Mouse (Mus musculus): ENCODE measurements around the gene Hsf2bp. TPM values are rescaled to one million over a fixed set of nuclear protein-coding genes. Genes with fewer than 3 reads are reported as not detected.

The Hsf2bp gene
- polyA plus RNA-seq, 1 experiment from 2014 or later: 0.64 TPM

DNA sequence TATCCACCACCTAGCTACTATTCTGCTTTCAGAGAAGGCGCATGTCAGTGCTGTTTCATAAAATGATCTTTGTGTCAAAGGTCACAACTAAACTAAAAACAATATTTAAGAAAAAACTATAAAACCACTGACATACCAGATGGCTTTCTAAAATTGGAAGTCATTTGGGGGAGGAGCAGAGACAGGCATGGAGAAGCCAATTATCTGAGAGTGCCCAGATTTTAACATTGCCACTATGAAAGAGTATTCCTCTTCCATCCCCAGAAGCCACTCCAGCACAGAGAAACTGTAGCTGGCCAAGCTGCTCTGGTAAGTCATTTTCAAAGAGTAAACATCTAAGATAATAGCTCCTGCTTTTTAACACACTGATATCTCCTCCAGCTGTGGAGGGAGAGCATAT, 49.2 kb downstream of the Hsf2bp start:
- DNase-seq (ENCODE audit: low spot score) (no peak), ATAC-seq (replicated peaks; ENCODE audit: low FRiP score) (no peak)
- no peaks in the 10 kb centered on the region for H3K27me3 ChIP-seq (replicated peaks; ENCODE audit: control insufficient read depth, insufficient read depth, low read length)
- H3K9ac ChIP-seq (ENCODE audit: low read depth, low read length): no peak overlapping the region
- H3K4me3 ChIP-seq (ENCODE audit: low read depth, low read length): no peak overlapping the region
- no peaks in the 10 kb centered on the region for H3K9me3 ChIP-seq (ENCODE audit: control insufficient read depth, low read length)
- no peaks in the 10 kb centered on the region for H3K36me3 ChIP-seq (ENCODE audit: control insufficient read depth, insufficient read depth, low read length)
- no peak overlapping the region for H3K27ac ChIP-seq (ENCODE audit: low read depth, low read length)
- 0 out of 2 replicates have a peak, but pooled peaks cover 4% of the 10 kb centered on the region for H3K4me1 ChIP-seq (replicated peaks; ENCODE audit: control insufficient read depth, insufficient read depth, low read length)
- no peak overlapping the region for H3K4me2 ChIP-seq
- WGBS: 85% methylated on average over 1 of the region's 1 CpGs

DNA sequence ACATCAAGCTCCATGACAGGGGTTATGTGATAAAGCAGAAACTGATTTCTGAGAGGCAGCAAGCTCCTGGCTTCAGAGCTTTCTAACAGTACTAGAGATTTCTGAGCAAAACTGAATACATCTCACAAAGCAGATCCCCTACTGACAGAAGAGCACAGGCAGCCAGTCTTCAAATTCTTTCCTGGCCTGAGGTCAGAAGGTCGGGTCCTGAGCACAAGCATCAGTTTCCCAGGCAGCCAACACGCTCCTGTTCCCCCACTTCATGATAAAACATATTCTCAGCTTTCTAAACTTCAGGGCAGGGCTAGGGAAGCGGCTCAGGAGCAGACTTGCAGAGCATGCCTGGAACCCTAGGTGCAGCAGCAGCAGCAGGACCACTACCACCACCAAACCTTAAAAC, 52.7 kb downstream of the Hsf2bp start:
- H3K27ac ChIP-seq (ENCODE audit: low read depth, low read length): no peak overlapping the region
- no peak overlapping the region for H3K4me2 ChIP-seq
- H3K4me3 ChIP-seq (ENCODE audit: low read depth, low read length): no peak overlapping the region
- no peak for DNase-seq (ENCODE audit: low spot score)
- H3K9ac ChIP-seq (ENCODE audit: low read depth, low read length): no peak overlapping the region
- no peaks in the 10 kb centered on the region for H3K9me3 ChIP-seq (ENCODE audit: control insufficient read depth, low read length)
- no peak for ATAC-seq (replicated peaks; ENCODE audit: low FRiP score)
- 0 out of 2 replicates have a peak, but pooled peaks cover 4% of the 10 kb centered on the region for H3K4me1 ChIP-seq (replicated peaks; ENCODE audit: control insufficient read depth, insufficient read depth, low read length)
- no peaks in the 10 kb centered on the region for H3K36me3 ChIP-seq (ENCODE audit: control insufficient read depth, insufficient read depth, low read length)
- no peaks in the 10 kb centered on the region for H3K27me3 ChIP-seq (replicated peaks; ENCODE audit: control insufficient read depth, insufficient read depth, low read length)
- WGBS: 51% methylated on average over 3 of the region's 3 CpGs

DNA sequence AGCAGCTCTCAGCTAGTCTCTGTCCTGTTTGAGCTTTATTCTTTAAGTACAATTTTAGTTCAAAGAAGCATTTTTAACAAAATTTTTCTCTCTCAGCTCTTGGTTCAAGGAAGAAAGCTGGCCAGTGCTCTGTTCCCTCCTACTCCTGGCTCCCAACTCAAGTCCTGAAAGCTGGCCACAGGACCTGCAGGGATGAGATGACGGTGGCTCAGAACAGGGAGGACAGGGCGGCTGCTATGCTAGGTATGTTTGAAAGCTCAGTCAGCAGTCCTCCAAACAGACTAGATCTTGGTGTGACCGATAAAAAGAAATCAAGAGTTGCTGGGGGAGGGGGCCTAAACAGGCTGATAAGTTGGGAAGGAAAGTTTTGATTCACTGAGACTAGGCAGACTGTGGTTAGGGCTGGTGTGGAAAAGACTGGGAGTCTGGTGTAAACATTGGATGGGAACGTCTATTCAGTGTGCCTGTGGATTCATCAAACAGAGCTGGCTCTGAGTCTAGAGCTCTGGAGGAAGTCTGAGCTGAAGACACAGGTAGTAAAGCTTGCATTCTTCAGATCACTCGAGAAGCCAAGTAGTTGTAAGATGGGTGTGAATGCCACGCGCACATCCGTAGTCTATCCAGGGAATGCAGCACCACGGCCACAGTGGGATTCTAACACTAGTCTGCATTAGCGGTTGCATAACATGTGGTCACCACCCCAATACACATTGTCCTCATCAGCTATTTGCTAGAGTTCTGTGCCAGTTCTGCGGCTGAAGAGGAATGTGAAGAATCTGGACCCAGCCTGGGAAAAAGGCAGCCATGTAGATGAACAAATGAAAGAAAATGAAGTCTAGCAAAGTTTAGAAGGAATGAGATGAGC, 53.6 kb downstream of the Hsf2bp start:
- Histone ChIP-seq H3K9me3 (ENCODE audit: control insufficient read depth, low read length) (no peaks in the 10 kb centered on the region), H3K4me1 (replicated peaks; ENCODE audit: control insufficient read depth, insufficient read depth, low read length) (0 out of 2 replicates have a peak, but pooled peaks cover 4% of the 10 kb centered on the region), H3K4me3 (ENCODE audit: low read depth, low read length) (no peak overlapping the region), H3K36me3 (ENCODE audit: control insufficient read depth, insufficient read depth, low read length) (no peaks in the 10 kb centered on the region), H3K27me3 (replicated peaks; ENCODE audit: control insufficient read depth, insufficient read depth, low read length) (no peaks in the 10 kb centered on the region), H3K4me2 (no peak overlapping the region), H3K27ac (ENCODE audit: low read depth, low read length) (no peak overlapping the region), H3K9ac (ENCODE audit: low read depth, low read length) (no peak overlapping the region)
- DNase-seq (ENCODE audit: low spot score) (no peak), ATAC-seq (replicated peaks; ENCODE audit: low FRiP score) (no peak)
- 74% methylated on average over 11 of the region's 11 CpGs for WGBS

DNA sequence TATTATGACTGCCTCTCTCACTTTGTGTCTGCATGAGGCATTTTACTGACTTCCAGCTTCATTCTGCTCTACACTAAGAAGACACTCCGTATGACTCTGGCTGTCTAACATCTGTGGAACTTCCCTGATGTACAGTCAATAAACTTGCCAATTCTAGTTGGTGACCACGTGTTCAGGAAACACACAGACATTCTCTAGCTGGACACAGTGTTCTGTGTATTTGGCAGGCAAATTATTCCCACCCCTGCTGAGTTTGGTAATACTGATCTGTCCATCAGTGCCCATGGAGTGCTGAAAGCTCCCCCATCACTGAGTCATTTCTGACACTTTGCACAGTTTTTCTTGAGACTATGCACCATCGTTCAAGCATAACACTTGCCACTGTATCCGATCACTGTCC, 56.3 kb downstream of the Hsf2bp start:
- no peaks in the 10 kb centered on the region for H3K9me3 ChIP-seq (ENCODE audit: control insufficient read depth, low read length)
- no peaks in the 10 kb centered on the region for H3K27me3 ChIP-seq (replicated peaks; ENCODE audit: control insufficient read depth, insufficient read depth, low read length)
- no peak overlapping the region for H3K4me3 ChIP-seq (ENCODE audit: low read depth, low read length)
- H3K4me1 ChIP-seq (replicated peaks; ENCODE audit: control insufficient read depth, insufficient read depth, low read length): 0 out of 2 replicates have a peak, but pooled peaks cover 4% of the 10 kb centered on the region
- no peak overlapping the region for H3K4me2 ChIP-seq
- H3K9ac ChIP-seq (ENCODE audit: low read depth, low read length): no peak overlapping the region
- H3K36me3 ChIP-seq (ENCODE audit: control insufficient read depth, insufficient read depth, low read length): no peaks in the 10 kb centered on the region
- ATAC-seq (replicated peaks; ENCODE audit: low FRiP score) (no peak), DNase-seq (ENCODE audit: low spot score) (no peak)
- no peak overlapping the region for H3K27ac ChIP-seq (ENCODE audit: low read depth, low read length)
- WGBS: 71% methylated on average over 4 of the region's 4 CpGs

DNA sequence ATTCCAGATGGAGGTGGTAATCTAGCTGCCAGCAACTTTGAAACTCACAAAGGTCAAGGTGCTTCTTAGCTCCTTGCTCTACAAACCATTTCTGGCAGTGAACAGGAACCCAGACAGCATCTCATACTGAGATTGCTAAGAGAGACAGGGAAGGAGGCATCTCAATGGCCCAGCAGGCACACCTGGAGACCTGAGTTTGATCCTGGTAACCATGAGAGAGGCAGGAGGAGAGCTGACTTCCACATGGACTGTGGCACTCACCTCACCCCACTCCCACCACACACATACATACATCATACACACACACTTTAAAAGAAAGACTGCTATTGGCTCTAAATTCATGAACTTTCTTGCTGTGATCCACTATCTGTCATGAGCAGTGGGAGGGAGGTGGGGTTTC, 59.0 kb downstream of the Hsf2bp start:
- H3K36me3 ChIP-seq (ENCODE audit: control insufficient read depth, insufficient read depth, low read length): no peaks in the 10 kb centered on the region
- no peak overlapping the region for H3K9ac ChIP-seq (ENCODE audit: low read depth, low read length)
- DNase-seq (ENCODE audit: low spot score) (no peak), ATAC-seq (replicated peaks; ENCODE audit: low FRiP score) (no peak)
- H3K4me2 ChIP-seq: no peak overlapping the region
- no peaks in the 10 kb centered on the region for H3K27me3 ChIP-seq (replicated peaks; ENCODE audit: control insufficient read depth, insufficient read depth, low read length)
- H3K4me1 ChIP-seq (replicated peaks; ENCODE audit: control insufficient read depth, insufficient read depth, low read length): 0 out of 2 replicates have a peak, but pooled peaks cover 1% of the 10 kb centered on the region
- H3K9me3 ChIP-seq (ENCODE audit: control insufficient read depth, low read length): no peaks in the 10 kb centered on the region
- H3K27ac ChIP-seq (ENCODE audit: low read depth, low read length): no peak overlapping the region
- no peak overlapping the region for H3K4me3 ChIP-seq (ENCODE audit: low read depth, low read length)

DNA sequence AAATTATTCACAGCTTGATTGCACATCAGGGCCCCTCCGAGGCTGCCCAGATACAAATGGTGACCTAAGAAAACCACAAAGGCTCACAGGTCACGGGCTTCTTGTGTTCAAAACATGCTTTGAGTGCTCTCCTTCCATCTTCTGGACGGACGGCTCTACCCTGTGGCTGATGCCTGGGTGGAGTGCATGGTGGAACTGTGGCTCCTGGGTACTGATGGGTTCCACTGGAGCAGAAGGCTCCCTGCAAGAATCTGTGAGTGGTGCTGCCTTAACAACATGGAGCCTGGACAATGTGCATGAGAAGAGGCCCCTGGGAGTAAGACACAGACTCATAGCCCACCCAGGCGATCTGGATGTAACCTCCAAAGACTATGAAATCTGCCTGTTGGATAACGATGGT, 59.6 kb downstream of the Hsf2bp start:
- WGBS: 78% methylated on average over 6 of the region's 6 CpGs

DNA sequence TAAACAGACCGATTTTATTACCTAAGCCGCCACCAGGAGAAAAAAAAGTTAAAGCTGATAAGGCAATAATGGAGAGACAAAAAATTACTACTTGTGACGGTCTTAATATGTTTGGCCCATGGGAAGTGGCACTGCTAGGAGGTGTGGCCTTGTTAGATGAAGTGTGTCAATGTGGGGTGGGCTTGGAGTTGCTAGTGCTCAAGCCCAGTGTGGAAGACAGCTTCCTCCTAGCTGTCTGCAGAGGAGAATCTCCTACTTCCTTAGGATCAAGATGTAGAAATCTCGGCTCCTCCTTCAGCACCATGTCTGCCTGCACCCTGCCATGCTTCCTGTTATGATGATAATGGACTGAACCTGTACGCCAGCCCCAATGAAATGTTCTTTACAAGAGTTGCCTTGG, 61.5 kb downstream of the Hsf2bp start:
- no peak for DNase-seq (ENCODE audit: low spot score)

More for the DNA sequence above, 59.6 kb downstream of the Hsf2bp start:
- no peak for ATAC-seq (replicated peaks; ENCODE audit: low FRiP score)
- no peak overlapping the region for H3K27ac ChIP-seq (ENCODE audit: low read depth, low read length)
- H3K36me3 ChIP-seq (ENCODE audit: control insufficient read depth, insufficient read depth, low read length): no peaks in the 10 kb centered on the region
- H3K4me2 ChIP-seq: no peak overlapping the region
- DNase-seq (ENCODE audit: low spot score): no peak
- no peaks in the 10 kb centered on the region for H3K27me3 ChIP-seq (replicated peaks; ENCODE audit: control insufficient read depth, insufficient read depth, low read length)
- H3K9me3 ChIP-seq (ENCODE audit: control insufficient read depth, low read length): no peaks in the 10 kb centered on the region
- H3K4me1 ChIP-seq (replicated peaks; ENCODE audit: control insufficient read depth, insufficient read depth, low read length): no peaks in the 10 kb centered on the region
- no peak overlapping the region for H3K9ac ChIP-seq (ENCODE audit: low read depth, low read length)
- no peak overlapping the region for H3K4me3 ChIP-seq (ENCODE audit: low read depth, low read length)

DNA sequence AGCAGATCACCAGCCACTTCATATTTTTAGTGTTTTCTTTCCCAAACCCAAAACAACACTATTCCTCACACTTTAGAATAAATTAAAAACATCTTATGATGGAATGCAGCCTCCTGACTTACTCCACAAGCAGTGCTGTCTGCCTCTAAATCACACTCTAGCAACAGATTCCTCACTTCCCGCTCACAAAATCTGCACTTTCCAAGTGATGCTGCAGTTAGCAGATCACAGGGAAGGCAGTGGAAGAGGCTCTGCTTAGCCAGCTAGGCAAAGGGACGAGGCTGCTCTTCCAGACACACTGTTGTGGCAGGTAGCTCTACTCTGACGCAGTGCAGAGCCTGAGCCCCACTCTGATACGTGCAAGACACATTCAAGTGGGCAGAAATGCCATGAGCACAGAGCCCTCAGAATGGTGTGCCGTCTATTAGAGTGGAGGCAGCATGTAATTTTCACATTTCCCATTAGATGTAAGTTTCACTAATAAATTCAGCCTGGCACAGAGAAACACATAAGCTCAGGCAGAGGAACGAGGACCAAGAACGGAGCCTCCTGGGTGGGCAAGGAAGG, 62.4 kb downstream of the Hsf2bp start:
- WGBS: 67% methylated on average over 7 of the region's 7 CpGs
- Histone ChIP-seq H3K4me2 (no peak overlapping the region), H3K9me3 (ENCODE audit: control insufficient read depth, low read length) (no peaks in the 10 kb centered on the region), H3K36me3 (ENCODE audit: control insufficient read depth, insufficient read depth, low read length) (no peaks in the 10 kb centered on the region), H3K27ac (ENCODE audit: low read depth, low read length) (no peak overlapping the region), H3K9ac (ENCODE audit: low read depth, low read length) (no peak overlapping the region), H3K4me3 (ENCODE audit: low read depth, low read length) (no peak overlapping the region), H3K4me1 (replicated peaks; ENCODE audit: control insufficient read depth, insufficient read depth, low read length) (no peaks in the 10 kb centered on the region), H3K27me3 (replicated peaks; ENCODE audit: control insufficient read depth, insufficient read depth, low read length) (no peaks in the 10 kb centered on the region)
- ATAC-seq (replicated peaks; ENCODE audit: low FRiP score) (no peak), DNase-seq (ENCODE audit: low spot score) (no peak)

More for the DNA sequence above, 61.5 kb downstream of the Hsf2bp start:
- H3K36me3 ChIP-seq (ENCODE audit: control insufficient read depth, insufficient read depth, low read length): no peaks in the 10 kb centered on the region
- H3K27ac ChIP-seq (ENCODE audit: low read depth, low read length): no peak overlapping the region
- no peaks in the 10 kb centered on the region for H3K27me3 ChIP-seq (replicated peaks; ENCODE audit: control insufficient read depth, insufficient read depth, low read length)
- no peaks in the 10 kb centered on the region for H3K4me1 ChIP-seq (replicated peaks; ENCODE audit: control insufficient read depth, insufficient read depth, low read length)
- WGBS: 62% methylated on average over 5 of the region's 5 CpGs
- no peak overlapping the region for H3K4me2 ChIP-seq
- H3K9ac ChIP-seq (ENCODE audit: low read depth, low read length): no peak overlapping the region
- no peaks in the 10 kb centered on the region for H3K9me3 ChIP-seq (ENCODE audit: control insufficient read depth, low read length)
- H3K4me3 ChIP-seq (ENCODE audit: low read depth, low read length): no peak overlapping the region
- ATAC-seq (replicated peaks; ENCODE audit: low FRiP score): no peak

DNA sequence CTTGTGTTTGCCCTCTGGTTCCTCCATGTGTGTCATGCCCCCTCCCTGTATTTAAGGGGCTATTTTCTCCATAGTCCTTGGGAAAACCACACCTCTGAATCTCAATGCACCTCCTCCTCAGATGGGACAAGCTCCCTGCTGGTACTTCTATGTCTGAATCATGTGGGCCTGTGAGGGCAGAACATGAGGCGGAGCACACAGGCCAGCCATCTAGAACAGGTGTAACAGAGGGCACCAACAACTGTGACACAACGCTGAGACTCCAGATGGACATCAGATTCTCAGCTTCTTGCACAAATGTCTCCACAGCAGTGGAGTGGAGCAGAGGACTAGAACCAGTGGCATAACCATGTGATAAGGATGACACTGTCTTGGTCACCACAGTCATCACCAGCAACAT, 65.3 kb downstream of the Hsf2bp start:
- Histone ChIP-seq H3K4me1 (replicated peaks; ENCODE audit: control insufficient read depth, insufficient read depth, low read length) (no peaks in the 10 kb centered on the region; the same call in 1 of the 2 replicates), H3K27ac (ENCODE audit: low read depth, low read length) (no peak overlapping the region), H3K27me3 (replicated peaks; ENCODE audit: control insufficient read depth, insufficient read depth, low read length) (no peaks in the 10 kb centered on the region), H3K4me3 (ENCODE audit: low read depth, low read length) (no peak overlapping the region), H3K4me2 (no peak overlapping the region), H3K9ac (ENCODE audit: low read depth, low read length) (no peak overlapping the region), H3K9me3 (ENCODE audit: control insufficient read depth, low read length) (no peaks in the 10 kb centered on the region), H3K36me3 (ENCODE audit: control insufficient read depth, insufficient read depth, low read length) (no peaks in the 10 kb centered on the region)
- no peak for ATAC-seq (replicated peaks; ENCODE audit: low FRiP score)
- WGBS: 90% methylated on average over 2 of the region's 2 CpGs
- no peak for DNase-seq (ENCODE audit: low spot score)
